Comparison of ENCODE assay signal across 13 mouse cellular contexts in genomic region chr1:38268246-38269042, GRCm38 (mm10).
DNase-seq lines count a peak whose midpoint lies in the region; ATAC-seq lines count a peak whose summit lies in the region.
"Had no signal": no experiment of that assay in that cellular context is flagged by ENCODE, and none has a peak within 500 bp of the region (broad histone marks: within the 10 kb centered on the region; RNA-seq: fewer than 3 reads in every experiment).

No protein-coding gene starts in this region.

- intact Hi-C loops in heart, postnatal 36 days (cut with DNase I): no loop called here

- DNase-seq in heart, postnatal 36 days: no peak
- DNase-seq in neural tube, embryonic 11.5 days (ENCODE audit: low spot score): peak; percentile 47
- no peak for DNase-seq in neural tube, embryonic 10.5 days (ENCODE audit: extremely low spot score, low spot score)
- DNase-seq in mesoderm, embryonic 11.5 days (ENCODE audit: low read depth, low spot score): peak; percentile 46
- DNase-seq in left cerebral cortex, adult 11 months (ENCODE audit: low spot score): no peak
- no peak for DNase-seq in spleen, postnatal 4 days (ENCODE audit: low spot score in 2 of 2)
- DNase-seq in frontal cortex, postnatal 25 days (ENCODE audit: low spot score in 2 of 2): no peak
- DNase-seq: adrenal gland, postnatal 36 days; lung, postnatal 10 days; right cerebral cortex, postnatal 25 days had no signal

- no peaks in the 10 kb centered on the region for H3K27me3 ChIP-seq in heart, embryonic 13.5 days (replicated peaks)
- no peaks in the 10 kb centered on the region for H3K27me3 ChIP-seq in neural tube, embryonic 11.5 days (ENCODE audit: control insufficient read depth, insufficient read depth, low read length)
- H3K27me3 ChIP-seq: stomach, embryonic 15.5 days had no signal

- H3K4me2 ChIP-seq in heart, embryonic 13.5 days: peak overlapping the region; percentile 45
- H3K4me2 ChIP-seq in neural tube, embryonic 11.5 days (ENCODE audit: low read depth): no peak overlapping the region
- H3K4me2 ChIP-seq: stomach, embryonic 15.5 days had no signal

- peaks cover 22% of the 10 kb centered on the region for H3K4me1 ChIP-seq in heart, embryonic 13.5 days
- peaks cover 9% of the 10 kb centered on the region for H3K4me1 ChIP-seq in neural tube, embryonic 11.5 days (ENCODE audit: control insufficient read depth, insufficient read depth, low read length)
- H3K4me1 ChIP-seq: stomach, embryonic 15.5 days had no signal

- peaks cover 7% of the 10 kb centered on the region for H3K9me3 ChIP-seq in heart, embryonic 13.5 days
- 0 out of 2 replicates have a peak, but pooled peaks cover 3% of the 10 kb centered on the region for H3K9me3 ChIP-seq in neural tube, embryonic 11.5 days (ENCODE audit: control insufficient read depth, low read length)
- H3K9me3 ChIP-seq: stomach, embryonic 15.5 days had no signal

- H3K4me3 ChIP-seq in heart, embryonic 13.5 days: no peak overlapping the region
- H3K4me3 ChIP-seq in neural tube, embryonic 11.5 days (ENCODE audit: low read depth, low read length): no peak overlapping the region
- H3K4me3 ChIP-seq: stomach, embryonic 15.5 days had no signal

- ATAC-seq in heart, embryonic 13.5 days (ENCODE audit: extremely low read depth, insufficient number of reproducible peaks, low FRiP score, low TSS enrichment): no peak
- ATAC-seq in neural tube, embryonic 11.5 days (ENCODE audit: insufficient read depth, low FRiP score, low TSS enrichment): no peak
- ATAC-seq: CD4-positive, CD25-positive, alpha-beta regulatory T cell, adult 4 months had no signal

- no peak overlapping the region for H3K9ac ChIP-seq in heart, embryonic 13.5 days
- no peak overlapping the region for H3K9ac ChIP-seq in neural tube, embryonic 11.5 days (ENCODE audit: low read length)
- H3K9ac ChIP-seq: stomach, embryonic 15.5 days had no signal

- 0 out of 2 replicates have a peak overlapping the region, but pooled peaks have one; percentile 29 for H3K27ac ChIP-seq in heart, embryonic 13.5 days (replicated peaks)
- H3K27ac ChIP-seq in neural tube, embryonic 11.5 days (ENCODE audit: low read depth, low read length): peak overlapping the region; percentile 56
- H3K27ac ChIP-seq: stomach, embryonic 15.5 days had no signal

- WGBS in heart, embryonic 13.5 days: 43% methylated on average over 20 of the region's 20 CpGs
- WGBS in neural tube, embryonic 11.5 days: 49% methylated on average over 20 of the region's 20 CpGs

- H3K36me3 ChIP-seq in heart, embryonic 13.5 days: no peaks in the 10 kb centered on the region; the same call in 1 of the 2 replicates
- H3K36me3 ChIP-seq in neural tube, embryonic 11.5 days (ENCODE audit: control insufficient read depth, insufficient read depth, low read length): peaks cover 5% of the 10 kb centered on the region; the same call in 1 of the 2 replicates
- H3K36me3 ChIP-seq: stomach, embryonic 15.5 days had no signal

Comparison
In these comparisons a context has a peak if more than half of its experiments do, and no peak if none do; other contexts are left out.
1. DNase-seq: peak in neural tube, embryonic 11.5 days (single experiment) and mesoderm, embryonic 11.5 days (single experiment); none in heart, postnatal 36 days (0 of 2), neural tube, embryonic 10.5 days (single experiment), left cerebral cortex, adult 11 months (single experiment), spleen, postnatal 4 days (0 of 2) and frontal cortex, postnatal 25 days (0 of 2).